Mouse (Mus musculus) CD4-positive, CD25-positive, alpha-beta regulatory T cell, adult 2 months (primary cell): Measurements from ENCODE around the gene Rab6a.
A peak's percentile ranks its signal among the peaks of the same experiment; 100 is the strongest.

Experiments
- DNase-seq: peaks from one replicate; pipeline ENCODE4 v3.0.0-alpha.2; 2012; ENCODE audit warnings: low read depth, low spot score

Gene Rab6a

DNA sequence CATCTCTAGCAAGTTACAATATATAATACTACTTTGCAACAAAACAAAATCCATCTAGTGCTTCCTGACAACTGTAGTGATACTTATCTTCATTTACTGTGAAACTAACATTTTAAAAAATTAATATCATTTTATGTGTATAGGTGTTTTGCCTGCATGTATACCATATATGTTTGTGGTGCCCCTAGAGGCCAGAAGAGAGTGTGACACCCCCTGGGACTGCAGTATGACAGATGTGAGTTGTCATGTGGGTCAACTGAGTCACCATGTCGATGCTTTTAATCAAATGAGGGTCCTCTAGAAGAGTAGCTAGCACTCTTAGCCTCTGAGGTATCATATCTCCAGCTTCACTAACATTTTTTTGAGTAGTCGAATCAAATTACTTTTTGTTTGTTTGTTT is 15.1 kb downstream of the Rab6a start:
- peak; percentile 56 for DNase-seq

DNA sequence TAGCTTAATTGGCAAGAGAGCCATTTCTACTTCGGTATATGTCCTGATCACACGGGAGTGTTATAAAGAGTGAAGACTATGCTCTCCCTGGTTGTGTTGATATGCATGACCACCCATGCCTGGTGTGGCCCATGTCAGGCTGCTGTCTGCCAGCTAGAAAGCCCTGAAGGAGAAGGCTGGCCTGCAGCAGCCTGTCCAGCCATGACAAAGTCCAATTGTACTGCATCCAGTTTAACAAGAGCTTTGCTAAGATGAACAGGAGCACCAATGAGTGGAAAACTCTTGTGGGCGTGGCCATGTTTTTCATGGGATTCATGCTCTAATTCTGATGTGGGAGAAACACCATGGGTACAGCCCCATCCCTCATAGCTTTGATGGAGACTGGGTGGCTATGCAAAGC is 17.3 kb downstream of the Rab6a start:
- no peak for DNase-seq

DNA sequence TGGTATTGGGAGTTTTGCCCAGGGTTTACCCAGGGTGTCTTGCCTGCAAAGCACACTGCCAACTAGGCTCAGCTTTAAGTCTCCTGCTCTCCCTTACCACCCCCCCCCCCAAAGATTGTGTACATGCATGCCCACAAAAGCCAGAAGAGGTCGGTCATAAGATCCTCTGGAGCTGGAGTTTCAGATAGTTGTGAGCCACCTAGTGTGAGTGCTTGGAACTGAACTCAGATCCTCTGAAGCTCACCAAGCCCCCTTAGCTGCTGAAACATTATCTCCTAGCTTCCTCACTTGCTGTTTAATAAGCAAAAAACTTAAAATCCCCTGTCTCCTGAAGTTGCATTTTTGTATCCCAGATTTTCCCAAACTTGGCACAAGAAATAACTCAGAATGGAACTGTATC is 30.4 kb downstream of the Rab6a start:
- peak; percentile 63 for DNase-seq

DNA sequence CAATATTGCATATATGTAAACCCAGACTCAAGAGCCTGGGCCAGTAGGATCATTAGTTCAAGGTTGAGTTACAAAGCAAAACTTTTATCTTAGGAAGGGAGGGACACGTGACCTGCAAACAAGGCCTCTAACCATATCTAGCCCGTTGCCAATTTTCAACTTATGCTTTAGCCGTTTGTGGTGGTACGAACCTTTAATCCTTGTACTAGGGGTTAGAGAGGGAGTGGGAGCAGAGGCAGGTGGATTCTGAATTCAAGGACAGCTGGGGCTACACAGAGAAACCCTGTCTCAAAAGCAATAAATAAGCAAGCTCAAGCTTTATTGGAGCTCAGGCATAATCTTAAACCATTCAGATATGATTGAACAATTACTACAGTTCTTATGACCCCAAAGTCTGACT is 35.2 kb downstream of the Rab6a start:
- DNase-seq: no peak

DNA sequence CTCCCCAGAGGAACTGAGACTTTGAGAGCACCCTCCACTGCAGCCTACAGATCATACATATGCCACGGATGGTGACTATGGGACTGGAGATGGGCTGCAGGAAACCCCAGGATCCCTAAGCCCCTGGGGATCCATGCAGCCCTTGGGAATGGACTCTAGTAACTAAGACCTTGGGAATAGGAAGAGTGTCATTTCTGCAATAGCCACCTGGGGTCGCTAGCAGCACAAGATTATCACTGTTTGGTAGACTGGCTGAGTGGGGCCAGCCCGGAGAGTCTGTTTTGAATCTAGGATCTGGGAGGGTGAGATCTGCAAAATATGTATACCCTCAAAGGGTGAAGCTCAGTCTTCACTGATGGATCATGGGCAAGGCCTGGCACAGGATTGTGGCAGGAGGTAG is 37.9 kb downstream of the Rab6a start:
- DNase-seq: peak; percentile 60

DNA sequence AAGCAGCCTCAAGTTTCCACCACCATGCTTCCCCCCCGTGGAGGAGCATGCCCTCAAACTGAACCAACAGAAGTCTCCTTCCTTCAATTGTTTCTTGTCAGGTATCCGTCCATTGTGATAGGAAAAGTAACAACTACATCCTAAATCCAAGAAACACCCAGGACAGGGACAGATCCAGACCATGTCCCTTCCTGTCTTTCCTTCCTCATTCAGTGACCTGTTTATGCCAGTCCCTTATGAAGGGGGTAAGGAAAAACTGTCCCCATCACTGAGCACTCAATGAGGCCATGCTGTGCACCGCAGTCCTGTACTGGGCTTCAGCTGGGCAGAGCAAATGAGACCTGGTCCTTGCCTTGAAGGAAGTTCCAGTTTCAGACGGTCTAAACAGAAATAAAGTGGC is 41.9 kb downstream of the Rab6a start:
- DNase-seq: no peak

DNA sequence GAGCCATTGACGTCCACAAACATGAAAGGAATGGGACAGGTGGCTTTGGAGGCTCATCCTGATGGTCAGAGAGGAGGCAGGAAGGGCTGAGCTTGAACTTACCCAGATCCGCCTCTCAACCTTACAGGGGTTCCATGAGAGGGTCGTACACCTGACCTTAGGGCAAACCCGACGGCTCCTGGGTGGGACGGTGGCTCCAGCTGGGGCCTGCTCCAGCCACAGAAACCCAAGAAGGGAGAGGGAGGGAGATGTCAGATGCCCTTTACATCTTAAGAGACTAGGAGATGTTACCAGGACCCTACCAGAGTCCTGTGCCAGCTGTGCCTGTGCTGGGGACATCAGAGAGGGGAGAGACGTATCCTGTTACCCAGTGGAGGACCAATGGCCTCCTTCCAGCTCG is 42.6 kb downstream of the Rab6a start:
- no peak for DNase-seq

DNA sequence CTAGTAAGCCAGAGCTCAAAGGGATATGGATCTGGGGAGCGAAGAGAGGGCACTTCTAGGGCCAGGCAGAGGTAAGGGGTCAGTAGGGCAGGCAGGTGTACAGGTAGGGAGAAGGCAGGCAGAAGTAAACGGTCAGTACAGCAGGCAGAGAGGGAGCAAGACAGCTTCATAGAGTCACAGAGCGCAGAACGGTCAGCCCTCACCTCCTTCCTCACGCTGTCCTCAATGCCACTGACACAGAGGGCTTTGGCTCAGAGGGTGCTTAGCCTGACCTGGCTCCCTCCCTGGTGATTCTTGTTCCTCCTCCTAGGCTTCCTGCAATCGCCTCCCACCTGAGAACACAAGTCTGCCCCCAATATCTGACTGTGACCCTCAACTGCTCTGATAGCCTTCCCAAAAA is 43.2 kb downstream of the Rab6a start:
- no peak for DNase-seq

DNA sequence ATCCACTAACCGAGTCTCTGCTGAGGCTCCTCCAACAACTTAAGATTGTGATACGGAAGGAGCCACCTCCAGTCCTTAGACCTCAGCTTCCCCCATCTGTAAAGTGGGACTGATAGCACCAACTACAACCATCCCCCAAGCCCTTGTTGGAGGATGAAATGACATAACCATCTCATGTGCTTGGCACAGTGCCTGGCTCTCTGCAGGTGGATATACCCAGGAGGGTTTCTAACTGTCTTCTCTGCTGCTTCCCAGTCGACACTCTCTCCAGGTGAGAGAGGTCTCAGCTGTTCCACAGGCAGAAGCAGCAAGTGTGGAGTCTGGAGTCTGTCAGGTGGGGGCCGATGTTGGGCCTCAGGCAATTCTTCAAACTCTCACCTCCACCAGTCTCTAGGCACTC is 43.8 kb downstream of the Rab6a start:
- no peak for DNase-seq

DNA sequence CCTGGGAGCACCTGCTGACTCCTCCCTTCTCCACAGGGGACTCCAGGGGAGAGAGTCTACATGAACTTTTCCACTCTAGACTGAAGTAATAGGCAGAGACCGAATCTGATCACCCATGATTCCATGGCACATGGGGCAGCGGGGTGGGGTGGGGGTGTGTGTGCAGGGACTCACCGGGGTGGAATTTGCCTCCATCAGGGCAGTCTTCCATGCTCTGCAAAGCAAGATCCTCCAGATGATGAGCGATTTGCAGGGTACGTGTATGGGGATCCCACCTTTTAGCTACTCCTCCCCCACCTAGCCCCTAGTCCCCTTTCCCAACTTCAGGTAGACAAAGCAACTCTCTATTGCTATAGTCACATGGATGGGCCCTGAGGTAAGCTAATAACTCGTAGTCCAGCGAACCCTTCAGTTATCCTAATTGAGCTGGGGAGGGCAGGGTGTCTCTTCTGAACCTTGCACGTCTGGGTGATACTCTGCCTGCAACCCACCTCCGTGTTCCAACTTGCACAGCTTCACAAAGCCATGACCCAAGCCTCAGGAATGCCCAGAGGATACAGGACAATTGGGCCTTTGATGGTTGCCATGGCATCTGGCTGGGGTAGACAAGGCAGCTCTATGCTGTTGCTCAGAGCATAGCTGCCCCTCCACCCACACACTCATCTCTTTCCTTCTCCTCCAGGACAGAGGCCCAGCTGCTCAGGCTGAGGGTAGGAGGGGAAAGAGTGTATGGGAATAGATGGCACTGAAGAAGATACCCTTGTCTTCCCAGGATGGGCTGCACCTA is 46.5 kb downstream of the Rab6a start:
- DNase-seq: no peak

DNA sequence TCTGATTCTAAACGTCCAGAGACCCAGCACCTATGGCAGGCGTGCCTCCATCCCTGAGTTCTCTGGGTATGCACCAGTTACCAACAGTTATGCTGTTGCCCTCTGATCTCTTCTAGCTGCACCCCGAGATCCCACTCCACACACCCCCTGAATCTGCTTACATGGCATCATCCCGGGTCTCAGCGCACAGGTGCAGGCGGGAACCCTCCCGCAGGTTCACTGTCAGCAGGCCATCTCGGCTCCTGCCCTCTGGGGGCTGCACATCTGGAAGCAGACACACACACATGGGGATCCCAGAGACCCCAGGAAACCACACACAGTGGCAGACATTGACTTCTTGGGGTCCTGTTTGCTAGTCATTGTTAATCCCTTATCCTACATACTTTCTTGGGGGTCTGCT is 47.2 kb downstream of the Rab6a start:
- no peak for DNase-seq

DNA sequence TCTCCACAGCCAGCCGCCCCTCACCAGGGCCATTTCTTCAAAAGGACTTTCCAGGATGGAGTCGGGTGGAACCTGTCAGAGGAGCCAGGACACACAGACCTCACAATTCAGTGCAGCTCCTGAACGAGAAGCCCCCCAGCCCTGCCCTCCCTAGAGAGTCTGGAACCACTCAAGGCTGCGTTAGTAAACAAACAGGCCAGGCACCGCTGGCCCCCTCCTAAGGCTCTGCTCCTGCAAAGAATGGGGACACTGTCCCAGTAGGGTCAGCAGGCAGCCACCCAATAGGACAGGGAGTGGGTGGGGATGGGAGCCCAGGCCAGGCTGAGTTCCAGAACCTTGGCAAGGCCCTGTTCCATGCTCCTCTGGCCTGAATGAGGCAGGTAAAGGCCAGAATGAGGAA is 49.5 kb downstream of the Rab6a start:
- no peak for DNase-seq

DNA sequence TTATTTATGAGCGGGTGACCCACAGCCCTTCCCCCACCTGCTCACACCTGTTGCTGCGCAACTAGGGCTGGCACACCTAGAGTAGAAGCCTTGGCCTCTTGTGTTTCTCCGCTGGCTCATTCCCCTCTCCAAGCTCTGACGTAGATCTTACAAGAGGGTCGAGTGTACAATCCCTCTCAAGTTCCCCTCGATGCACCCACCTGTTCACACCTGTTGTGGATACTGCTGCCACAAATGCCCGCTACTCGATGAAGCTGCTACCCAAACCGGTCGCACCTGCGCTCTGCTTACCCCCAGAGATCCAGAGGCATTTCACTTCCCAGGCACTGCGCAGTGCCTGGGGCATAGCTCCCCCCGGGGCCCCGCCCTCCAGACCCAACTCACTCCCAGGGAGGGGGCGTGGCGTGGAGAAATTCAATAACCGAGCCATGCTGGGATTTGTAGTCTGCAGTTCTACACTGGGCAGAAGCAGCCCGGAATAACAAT is 50.9 kb downstream of the Rab6a start:
- no peak for DNase-seq

DNA sequence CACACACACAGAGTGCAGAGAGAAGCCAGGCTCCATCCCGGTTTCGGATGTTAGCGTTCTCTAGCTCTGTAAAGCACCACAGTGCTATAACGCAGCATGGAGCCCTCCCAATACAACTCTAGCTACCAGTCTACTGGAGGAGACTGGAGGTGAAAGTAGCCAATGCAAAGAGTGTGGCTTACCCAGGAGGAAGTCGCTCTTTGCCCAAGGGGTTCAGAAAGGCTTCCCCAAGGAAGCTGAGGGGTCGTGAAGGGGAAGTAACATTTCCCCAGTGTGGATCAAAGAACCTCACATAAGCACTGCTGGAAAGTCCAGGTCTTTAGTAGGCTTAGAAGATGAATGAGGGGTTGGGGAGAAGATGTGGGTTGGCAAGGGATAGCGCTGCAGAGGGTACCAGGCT is 54.1 kb downstream of the Rab6a start:
- no peak for DNase-seq

DNA sequence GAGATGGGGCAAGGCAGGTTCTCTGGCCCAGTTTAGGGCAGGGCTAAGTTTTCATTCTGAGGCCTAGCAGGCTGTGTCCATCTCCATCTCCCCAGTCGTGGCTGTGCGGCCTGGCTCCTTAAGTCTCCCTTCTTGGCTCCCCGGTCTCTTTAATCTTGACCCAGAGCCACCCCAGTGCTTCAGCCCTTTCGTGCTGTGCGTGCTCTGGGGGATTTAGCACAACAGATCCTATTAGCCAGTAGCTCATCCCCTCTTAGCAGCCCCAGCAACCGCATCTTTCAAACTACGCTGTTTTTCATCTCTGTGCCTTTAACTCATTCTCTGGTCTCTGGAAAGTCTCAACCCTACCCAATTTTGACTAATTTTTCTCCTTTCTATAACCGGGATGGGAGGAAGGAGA is 55.0 kb downstream of the Rab6a start, which contains the start of gene Plekhb1:
Plekhb1 (minus strand) TSS at position 184 of the 400 bp plus-strand sequence.
- no peak for DNase-seq

DNA sequence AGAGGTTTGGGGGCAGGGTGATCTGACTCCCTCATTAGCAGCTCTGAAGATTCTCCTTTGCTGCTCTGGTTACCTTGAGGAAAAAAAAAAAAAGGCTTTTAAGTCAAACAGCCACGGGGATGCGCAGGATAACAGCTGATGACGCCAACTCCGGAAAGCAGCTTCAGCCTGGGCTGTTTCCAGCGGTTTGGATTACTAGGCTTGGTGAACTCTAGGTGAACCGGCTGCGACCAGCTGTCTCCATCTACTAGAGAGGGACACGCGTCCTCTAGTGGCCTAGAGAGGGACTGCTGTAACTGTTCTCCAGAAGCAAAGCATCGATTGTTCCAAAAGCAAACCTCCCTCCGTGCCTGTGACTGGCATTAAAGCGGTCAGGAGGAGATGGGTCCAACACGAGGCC is 56.0 kb downstream of the Rab6a start:
- peak; percentile 88 for DNase-seq

DNA sequence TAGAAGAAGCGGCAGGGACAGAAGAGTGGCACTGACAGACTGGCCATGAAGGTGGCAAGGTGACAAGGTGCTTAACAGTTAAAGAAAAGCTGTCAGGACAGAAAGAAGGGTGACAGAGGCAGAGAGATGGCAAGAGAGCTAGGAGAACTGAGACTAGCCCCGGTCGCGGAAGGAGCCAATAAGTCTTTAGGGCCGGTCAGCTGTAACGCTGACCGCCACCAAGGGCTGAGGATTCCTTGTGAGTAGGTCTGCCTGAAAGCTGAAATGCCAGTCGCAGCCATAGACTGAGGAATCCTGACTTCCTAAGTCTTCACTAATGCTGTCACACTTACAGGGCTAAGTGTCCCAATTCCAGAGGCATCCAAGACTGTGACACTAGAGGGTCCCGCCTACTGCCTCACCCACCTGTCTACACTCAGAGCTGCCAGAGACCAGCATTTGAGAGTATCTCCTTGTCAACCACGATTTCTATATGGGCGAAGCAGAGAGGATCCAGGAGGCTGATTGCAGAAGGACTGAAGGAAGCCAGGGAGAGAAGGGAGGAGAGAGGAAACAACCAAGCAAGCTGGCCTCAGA is 56.6 kb downstream of the Rab6a start:
- no peak for DNase-seq

DNA sequence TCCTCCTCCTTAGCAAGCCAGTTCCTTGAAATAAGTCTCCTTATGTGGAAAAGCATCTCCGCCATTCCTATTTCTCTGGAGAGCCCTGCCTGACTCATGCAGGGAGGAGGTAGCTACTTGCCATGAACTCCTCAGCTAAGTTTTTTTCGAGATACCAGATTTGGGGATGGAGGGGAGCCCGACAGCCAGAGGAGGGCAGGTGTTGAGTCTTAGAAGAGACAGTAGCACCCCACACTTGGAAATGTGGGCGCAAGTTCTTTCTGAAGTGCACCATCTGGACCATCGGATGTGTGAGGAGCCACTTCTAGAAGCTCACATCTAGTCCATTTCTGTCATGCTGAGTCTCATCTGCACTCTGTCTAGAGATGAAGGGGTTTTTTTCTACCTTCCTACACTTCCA is 63.4 kb downstream of the Rab6a start:
- DNase-seq: no peak

DNA sequence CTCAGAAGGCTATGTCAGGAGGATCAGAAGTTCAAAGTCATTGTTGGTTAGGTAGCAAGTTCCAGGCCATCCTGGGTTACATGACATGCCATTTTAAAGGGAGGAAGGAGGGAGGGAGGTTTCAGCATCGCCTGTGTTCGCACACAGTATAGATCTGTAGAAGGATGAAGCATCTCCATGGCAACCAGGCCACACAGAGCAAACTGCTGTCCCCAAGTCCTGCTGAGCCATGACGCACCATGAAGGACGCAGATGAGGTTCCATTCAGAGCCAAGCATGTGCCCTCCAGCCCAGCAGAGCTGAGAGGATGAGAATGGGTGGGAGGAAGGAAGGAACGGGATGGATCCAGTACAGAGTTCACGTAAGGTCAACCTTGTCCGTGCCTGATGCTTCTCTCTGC is 66.2 kb downstream of the Rab6a start:
- DNase-seq: no peak

DNA sequence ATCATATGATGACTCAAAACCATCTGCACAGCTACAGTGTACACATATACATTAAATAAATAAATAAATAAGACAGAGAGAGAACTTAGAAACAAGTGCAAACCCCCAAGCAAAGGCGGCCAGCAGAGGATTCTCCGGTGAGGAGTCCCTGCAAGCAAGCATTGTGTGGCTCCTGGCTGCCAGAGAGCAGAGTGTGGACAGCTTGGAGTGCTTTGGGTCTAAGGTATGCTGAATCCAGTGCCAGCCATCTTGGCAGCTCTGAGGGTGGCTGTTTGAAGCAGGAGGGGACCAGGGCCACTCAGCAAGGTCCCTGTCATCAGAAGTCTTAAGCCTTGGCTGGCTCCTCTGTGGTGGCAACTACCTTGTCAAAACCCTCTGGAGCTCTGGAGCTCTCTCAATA is 67.7 kb downstream of the Rab6a start:
- DNase-seq: no peak

DNA sequence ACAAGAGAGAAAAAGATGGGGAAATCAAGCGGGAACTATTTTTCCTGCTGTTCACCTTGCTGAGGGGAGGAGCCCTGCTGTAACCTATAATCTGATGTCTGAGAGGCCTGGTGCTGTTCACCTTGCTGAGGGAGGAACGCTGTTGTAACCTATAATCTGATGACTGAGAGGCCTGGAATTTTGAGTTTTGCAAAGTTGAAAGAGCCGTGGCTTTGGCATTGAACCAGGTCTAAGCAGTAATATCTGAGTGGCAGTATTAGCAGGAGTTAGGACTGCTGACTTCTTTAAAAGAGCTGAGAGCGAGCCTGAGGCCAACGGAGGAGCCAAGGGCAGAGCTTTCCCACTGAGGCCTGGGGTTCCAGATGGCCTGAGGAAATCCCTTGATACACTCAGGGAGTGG is 70.8 kb downstream of the Rab6a start:
- no peak for DNase-seq

DNA sequence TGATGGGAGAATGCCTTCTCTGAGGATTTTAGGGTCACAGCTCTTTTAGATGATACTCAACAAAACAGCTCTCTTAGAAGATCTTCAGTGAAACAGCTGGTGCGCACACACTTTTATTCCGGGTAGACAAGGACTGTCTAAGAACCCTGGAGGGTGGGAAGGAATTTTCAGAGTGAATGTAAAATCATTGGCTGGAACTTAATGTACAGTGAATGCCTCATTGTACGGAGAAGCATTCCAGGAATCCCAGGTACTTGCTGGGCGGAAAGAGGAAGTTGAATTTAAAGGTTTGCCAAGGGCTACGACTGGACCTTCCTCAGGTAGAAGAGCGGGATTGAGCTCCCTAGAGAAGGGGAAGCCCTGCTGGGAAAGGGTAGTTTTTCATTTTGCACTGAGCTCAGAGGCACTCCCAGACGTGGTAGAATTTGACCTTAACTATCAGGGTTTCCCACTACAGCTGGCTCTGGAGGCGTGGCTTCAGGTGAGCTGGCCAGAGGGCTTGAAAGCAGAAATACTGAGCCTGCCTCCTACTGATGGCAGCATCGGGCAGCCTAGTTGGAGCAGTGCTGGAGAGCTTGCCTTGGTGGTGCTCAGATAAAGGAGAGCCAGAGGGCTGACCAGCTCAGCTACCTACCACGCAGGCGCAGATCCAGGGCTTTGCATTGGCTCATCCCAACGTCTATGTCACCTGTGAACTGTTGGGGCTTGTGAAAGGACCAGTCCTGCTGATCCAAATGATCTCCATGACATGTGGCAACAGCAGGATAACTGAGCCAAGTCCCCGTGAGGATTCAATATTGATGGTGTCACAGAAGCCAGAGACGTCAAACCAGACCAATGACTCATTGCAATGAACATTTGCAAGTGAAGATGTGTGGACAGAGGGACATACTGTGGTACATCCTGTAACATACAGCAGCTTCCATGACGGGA is 72.0 kb downstream of the Rab6a start:
- no peak for DNase-seq
